Mouse (Mus musculus) retina, adult 2 months (tissue): ENCODE measurements at regions not wholly inside any gene's neighbourhood (a gene's known extent, or its start where the extent isn't known, plus 50 kb on each side); places are given as distances from the start of the nearest gene placed in this dataset.

Experiments
- DNase-seq: peaks from one replicate; pipeline ENCODE4 v3.0.0-alpha.2; 2012; ENCODE audit warnings: low read depth, low spot score

DNA sequence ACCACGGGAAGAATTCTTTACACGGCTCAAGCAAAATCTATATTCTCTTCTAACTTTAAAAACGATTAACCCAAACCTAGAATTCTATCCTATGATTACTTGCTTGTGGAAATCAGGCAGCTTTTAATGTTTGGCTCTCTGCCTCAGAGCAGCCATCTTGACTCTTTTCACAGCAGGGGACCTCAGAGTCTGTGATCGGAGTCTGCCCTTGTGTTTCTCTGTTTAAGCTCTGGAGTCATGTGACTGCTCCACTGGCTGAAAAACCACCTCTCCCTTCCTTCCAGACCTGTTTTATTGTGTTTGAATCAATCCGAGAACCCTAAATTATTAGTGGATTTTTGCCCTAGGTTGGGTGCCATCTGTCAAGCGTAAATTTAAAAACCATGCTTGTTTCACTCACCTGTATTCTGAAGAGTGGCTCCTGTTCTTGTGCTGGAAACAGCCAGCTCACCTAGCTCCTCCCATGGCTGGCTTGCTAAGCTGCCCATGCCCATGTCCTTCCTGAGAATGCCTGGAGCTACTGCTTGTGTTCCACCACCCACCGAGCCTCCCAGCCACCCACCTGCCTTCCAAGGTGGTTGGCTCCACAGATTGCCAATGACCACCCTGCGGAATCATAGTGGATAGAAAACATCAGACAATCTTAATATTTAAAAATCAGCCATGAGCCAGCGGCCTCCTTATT, 62.6 kb downstream of the Perp start:
- DNase-seq, result no peak

DNA sequence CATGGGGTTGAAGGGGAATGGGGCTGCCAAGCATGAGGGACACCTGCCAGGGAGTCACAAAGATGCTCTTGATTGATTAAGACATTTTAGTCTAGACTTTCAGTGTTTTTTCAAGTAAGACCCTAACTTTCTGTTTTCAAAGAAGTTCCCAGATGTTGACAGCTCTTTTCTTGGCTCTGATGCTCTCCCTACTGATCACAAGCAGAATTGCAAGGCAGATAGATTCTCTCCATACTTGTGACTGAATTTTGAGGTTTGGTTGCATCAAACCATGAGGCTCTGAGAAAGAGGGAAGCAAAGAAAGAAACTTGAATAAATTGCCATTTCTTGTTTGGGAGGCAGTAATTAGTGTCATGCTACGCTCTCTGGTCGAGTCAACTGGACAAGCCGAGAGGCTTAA, 64.5 kb downstream of the Perp start:
- DNase-seq, result no peak

DNA sequence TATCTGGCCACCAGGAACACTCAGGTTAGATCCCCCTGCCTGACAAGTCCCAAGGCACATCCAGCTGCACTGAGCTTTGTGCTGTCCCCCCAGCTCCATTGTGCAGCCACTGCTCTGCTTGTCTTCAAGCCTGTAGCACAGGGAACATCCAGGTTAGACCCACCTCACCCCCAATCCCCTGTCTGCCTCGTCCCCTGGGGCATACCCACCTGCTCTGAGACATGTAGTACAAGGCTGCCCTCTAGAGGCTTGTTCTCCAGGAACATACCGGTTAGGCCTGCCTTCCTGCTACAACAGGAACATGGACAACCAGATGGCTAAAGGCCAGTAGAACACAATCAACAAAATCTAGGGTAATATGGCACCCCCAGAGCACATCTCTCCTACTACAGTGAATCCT, 66.1 kb downstream of the Perp start:
- DNase-seq, result no peak

DNA sequence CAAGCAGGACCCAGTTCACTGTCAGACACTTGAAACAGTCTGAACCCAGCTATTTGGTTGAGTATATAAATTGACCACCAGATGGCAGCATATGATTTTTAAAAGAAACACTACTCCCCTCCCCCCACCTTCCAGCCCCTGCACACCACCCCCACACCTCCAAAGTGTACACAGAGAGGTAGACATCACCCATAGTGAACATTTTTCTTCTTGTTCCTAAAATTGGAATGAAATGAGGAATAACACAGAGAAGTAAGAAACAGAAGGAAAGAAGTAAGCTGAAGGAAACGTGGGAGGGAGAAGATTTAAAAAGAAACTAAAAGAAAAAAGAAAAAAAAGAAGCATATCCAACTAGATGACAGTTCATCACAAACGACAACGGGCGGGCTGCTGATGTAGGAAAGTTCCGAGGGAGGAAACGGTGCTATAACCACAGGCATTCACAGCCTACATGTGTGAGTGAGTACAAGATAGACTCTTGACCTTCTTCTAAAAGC, 72.3 kb downstream of the Perp start:
- peak; percentile 60 for DNase-seq

DNA sequence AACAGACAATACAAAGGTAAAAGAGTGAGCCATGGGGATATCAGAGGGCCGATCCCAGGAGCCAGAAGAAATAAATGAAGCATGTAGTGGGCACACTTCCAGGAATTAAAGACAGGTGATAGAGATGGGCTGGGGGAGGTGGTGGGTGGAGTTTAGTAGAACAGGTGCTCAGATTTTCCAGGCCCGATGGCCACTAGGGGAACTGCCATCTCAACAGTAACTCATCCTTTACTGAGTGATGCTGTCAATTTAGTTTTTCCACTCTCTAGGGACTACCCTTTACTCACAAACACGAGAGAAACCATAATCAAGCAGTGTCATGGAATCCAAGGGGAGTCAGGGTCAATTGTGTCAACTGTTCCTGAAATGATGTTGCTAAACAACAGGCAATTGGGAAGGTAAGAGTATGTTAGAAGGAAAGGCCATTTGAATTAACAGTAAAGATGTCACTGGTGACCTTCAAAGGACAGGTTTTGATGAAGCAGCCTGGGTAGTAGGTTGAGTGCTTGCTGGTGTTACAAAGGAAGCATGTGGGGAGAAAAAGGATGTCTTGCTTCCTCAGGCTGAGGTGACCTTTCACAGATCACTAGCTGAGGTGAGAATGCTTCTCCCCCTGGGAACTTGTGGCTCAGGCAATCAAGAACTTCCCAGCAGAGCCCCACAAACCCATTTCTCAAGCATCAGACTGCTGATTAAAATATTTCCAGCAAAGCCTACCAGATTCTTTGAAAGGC, 78.4 kb downstream of the Perp start:
- no peak for DNase-seq

DNA sequence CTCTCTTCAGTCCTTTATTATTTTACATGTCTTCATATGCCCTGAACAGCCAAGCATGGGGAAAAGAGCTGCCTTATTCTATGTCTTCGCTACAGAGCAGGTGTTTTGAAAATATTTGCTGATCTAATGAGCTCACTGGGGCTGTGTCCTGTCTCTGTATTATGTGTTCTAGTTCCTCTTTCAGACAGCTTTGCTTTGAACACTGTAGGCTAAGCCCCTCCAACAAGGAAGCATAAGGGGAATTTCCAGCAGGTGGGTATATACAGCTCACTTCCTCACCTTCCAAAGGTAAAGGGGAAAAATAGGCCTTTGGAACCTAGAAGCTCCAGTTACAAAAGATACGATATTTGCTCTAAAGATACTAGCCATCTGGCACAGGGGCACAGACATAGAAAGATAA, 83.0 kb downstream of the Perp start:
- DNase-seq, result no peak

DNA sequence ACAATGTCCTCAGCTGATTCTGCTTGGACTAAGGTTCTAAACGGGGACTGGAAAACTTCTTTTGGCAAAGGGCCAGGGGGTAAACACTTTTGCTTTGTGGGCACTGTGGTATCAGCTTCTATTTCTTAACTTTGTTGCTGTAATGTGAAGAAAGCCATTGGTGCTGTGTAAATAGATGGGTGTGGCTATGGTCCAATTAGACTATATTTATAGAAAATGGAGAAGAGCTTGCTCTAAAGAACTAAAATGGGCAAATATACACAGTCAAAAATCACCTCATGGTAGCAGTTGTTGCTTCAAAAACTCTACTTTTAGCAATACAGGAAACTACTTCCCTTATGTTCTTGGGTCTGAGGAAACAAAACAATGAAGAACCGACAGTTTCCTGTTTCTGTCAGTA, 84.1 kb downstream of the Tnfaip3 start:
- DNase-seq, result no peak

DNA sequence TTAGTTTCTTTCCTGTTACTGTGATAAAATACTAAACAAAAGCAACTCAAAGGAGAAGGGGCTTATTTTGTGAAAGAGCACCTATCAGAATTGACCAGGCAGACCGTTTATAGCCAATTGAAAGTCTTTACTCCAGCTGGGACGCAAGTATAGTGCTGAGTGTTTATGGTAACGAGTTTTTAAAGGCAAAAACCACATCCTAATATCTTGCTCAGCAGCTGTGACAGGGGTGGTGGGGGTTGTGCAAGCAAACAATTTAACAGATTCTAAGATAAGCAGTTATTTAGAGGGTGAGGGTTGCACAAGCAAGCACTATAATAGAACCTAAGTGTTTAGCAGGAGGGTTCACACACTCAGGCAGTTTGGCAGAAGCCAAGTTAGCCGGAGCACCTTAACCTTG, 74.0 kb downstream of the Tnfaip3 start:
- no peak for DNase-seq

DNA sequence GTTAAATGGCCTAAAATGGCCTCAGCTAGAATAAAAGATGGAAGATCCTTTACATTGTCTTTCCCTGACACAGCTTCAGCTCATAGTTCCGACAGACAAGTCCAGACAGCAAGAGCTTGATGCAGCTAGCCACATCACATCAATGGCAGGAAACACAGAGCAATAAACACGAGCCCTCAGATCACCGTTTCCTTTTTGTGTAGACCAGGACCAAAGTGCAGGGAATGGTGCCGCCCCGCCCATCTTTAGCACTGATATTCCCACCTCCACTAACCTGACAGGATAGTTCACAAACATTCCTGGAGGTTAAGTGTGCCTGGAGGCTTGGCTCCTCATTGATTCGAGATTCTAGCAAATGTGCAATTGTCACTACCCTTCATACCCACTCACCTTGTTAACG, 73.5 kb downstream of the Tnfaip3 start:
- DNase-seq, result no peak

DNA sequence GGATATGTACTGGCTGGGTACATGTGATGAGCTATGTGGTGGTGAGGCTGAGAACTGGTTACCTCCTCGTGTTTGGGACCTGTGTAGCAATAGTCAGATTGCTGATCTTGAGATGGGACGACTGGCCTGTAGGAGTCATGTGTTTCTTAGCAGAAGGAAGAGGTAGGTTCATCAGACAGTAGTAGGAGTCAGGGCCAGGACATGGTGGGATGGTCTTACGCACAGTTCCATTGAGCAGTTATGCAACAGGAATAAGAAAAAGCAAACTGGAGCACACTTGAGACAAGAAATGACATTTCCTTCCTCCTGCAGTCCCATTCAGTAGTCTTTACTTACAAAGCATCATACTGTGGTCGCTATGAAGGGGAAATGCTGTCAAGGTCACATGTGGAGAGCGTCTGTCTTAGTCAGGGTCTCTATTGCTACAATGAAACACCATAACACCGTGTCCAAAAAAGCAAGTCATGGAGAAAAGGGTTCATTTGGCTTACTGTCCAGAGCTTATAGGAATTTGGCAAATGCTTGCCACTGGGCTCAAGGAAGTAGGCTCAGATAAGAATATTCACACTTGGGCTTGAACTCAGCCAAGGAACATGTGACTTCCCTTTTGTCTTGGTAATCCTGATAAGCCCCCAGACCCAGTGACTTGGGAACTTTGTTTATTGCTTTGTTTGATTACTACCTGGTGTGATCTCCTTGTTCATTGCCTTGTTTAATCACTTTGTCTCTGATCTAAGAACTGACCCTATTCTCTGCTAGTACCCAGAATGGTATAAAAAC, 72.0 kb downstream of the Tnfaip3 start:
- DNase-seq, result no peak

DNA sequence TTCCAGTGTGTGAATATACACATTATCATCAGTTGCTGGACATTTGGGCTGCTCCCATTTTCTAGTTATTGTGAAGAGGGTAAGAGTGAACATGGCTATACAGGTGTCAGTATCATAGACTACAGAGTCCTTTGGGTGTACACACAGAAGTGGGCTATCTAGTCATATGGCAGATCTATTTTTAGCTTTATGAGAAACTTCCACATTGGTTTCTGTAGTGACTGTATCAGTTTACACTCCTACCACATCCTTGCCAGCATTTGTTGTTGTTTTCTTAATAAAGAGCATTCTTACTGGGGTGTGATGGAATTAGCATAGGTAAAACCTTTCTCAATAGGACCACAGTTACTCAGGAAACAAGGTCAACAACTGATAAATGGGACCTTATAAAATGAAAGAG, 68.7 kb downstream of the Tnfaip3 start:
- no peak for DNase-seq
